Mouse (Mus musculus): ENCODE results near the gene Slc35e1.

GRCm38 (mm10) chr8:72485456-72486199 lies 6.8 kb downstream of the Slc35e1 start:
- TF ChIP-seq CTCF (IDR thresholded peaks at IDR 0.05; ENCODE audit: borderline replicate concordance, insufficient read depth, low read depth, low read length) (no peak), POLR2A (IDR thresholded peaks at IDR 0.05; ENCODE audit: borderline replicate concordance, insufficient read depth, low read length) (no peak)
